Mouse (Mus musculus) cerebellum, adult 11-12 months (tissue): ENCODE measurements around the gene Cxcr5.

ENCODE experiments used
- DNase-seq: peaks from one replicate; pipeline ENCODE4 v3.0.0; 2022

Gene Cxcr5

GRCm38 (mm10) chr9:44508721-44509486, 52.8 kb downstream of the Cxcr5 start:
- DNase-seq, result peak; percentile 66

- DNase-seq, result peak; percentile 51
These were observed 53.5 kb downstream of the Cxcr5 start for GRCm38 (mm10) chr9:44508124-44508619.

- DNase-seq, result no peak
These were observed 54.3 kb downstream of the Cxcr5 start for GRCm38 (mm10) chr9:44507345-44507744.

GRCm38 (mm10) chr9:44506566-44506965, 55.1 kb downstream of the Cxcr5 start:
- no peak for DNase-seq

GRCm38 (mm10) chr9:44505824-44506467, 55.7 kb downstream of the Cxcr5 start:
- peak; percentile 65 for DNase-seq

GRCm38 (mm10) chr9:44504893-44505823, 56.5 kb downstream of the Cxcr5 start:
- peak; percentile 63 for DNase-seq

GRCm38 (mm10) chr9:44502006-44502405, 59.7 kb downstream of the Cxcr5 start:
- peak; percentile 83 for DNase-seq

- DNase-seq, result peak; percentile 53
These were observed 60.3 kb downstream of the Cxcr5 start for GRCm38 (mm10) chr9:44501206-44501879.

GRCm38 (mm10) chr9:44500638-44501175, 61.0 kb downstream of the Cxcr5 start:
- peak; percentile 57 for DNase-seq

- DNase-seq, result peak; percentile 37
These were observed 61.5 kb downstream of the Cxcr5 start for GRCm38 (mm10) chr9:44500163-44500533.

- DNase-seq, result peak; percentile 80
These were observed 62.1 kb downstream of the Cxcr5 start for GRCm38 (mm10) chr9:44499356-44500162.

GRCm38 (mm10) chr9:44498421-44499355, 63.0 kb downstream of the Cxcr5 start:
- DNase-seq, result peak; percentile 72

GRCm38 (mm10) chr9:44497624-44498377, 63.9 kb downstream of the Cxcr5 start:
- DNase-seq, result peak; percentile 47

GRCm38 (mm10) chr9:44496803-44497461, 64.7 kb downstream of the Cxcr5 start:
- DNase-seq, result peak; percentile 39

- no peak for DNase-seq
These were observed 65.8 kb downstream of the Cxcr5 start for GRCm38 (mm10) chr9:44495810-44496344.

GRCm38 (mm10) chr9:44494863-44495809, 66.5 kb downstream of the Cxcr5 start:
- peak; percentile 57 for DNase-seq

GRCm38 (mm10) chr9:44494261-44494862, 67.3 kb downstream of the Cxcr5 start:
- peak; percentile 72 for DNase-seq
